Mouse (Mus musculus): Measurements from ENCODE around the gene Astn2. TPM values are rescaled to one million over a fixed set of nuclear protein-coding genes. Genes with fewer than 3 reads are reported as not detected.

The Astn2 gene
- polyA plus RNA-seq, 1 experiment from 2014 or later, result 0.74 TPM

- no peak overlapping the region for H3K9ac ChIP-seq (replicated peaks; ENCODE audit: low read length)
- no peak overlapping the region for H3K4me2 ChIP-seq (ENCODE audit: low read depth, low read length)
- H3K9me3 ChIP-seq (replicated peaks; ENCODE audit: control insufficient read depth, low read length), result no peaks in the 10 kb centered on the region
- no peak overlapping the region for H3K4me3 ChIP-seq (ENCODE audit: low read depth, low read length)
- WGBS, result 68% methylated on average over 3 of the region's 3 CpGs
- H3K36me3 ChIP-seq (replicated peaks; ENCODE audit: control insufficient read depth, insufficient read depth, low read depth, low read length), result no peaks in the 10 kb centered on the region
- DNase-seq (ENCODE audit: low spot score), result no peak
- no peaks in the 10 kb centered on the region for H3K27me3 ChIP-seq (ENCODE audit: control insufficient read depth, insufficient read depth, low read length)
- ATAC-seq (replicated peaks; ENCODE audit: insufficient number of reproducible peaks, low FRiP score, low TSS enrichment, low read depth), result no peak
- no peak overlapping the region for H3K27ac ChIP-seq (replicated peaks; ENCODE audit: low read depth, low read length)
- H3K4me1 ChIP-seq (ENCODE audit: control insufficient read depth, insufficient read depth, low read length), result no peaks in the 10 kb centered on the region
Measured at GRCm38 (mm10) chr4:66126181-66126580, 278.2 kb downstream of the Astn2 start.

GRCm38 (mm10) chr4:66122766-66123358, 281.5 kb downstream of the Astn2 start:
- H3K9me3 ChIP-seq (replicated peaks; ENCODE audit: control insufficient read depth, low read length), result no peaks in the 10 kb centered on the region
- H3K4me1 ChIP-seq (ENCODE audit: control insufficient read depth, insufficient read depth, low read length), result no peaks in the 10 kb centered on the region
- no peak overlapping the region for H3K27ac ChIP-seq (replicated peaks; ENCODE audit: low read depth, low read length)
- DNase-seq (ENCODE audit: low spot score) (no peak), ATAC-seq (replicated peaks; ENCODE audit: insufficient number of reproducible peaks, low FRiP score, low TSS enrichment, low read depth) (no peak)
- H3K9ac ChIP-seq (replicated peaks; ENCODE audit: low read length), result no peak overlapping the region
- H3K4me2 ChIP-seq (ENCODE audit: low read depth, low read length), result no peak overlapping the region
- no peaks in the 10 kb centered on the region for H3K36me3 ChIP-seq (replicated peaks; ENCODE audit: control insufficient read depth, insufficient read depth, low read depth, low read length)
- H3K27me3 ChIP-seq (ENCODE audit: control insufficient read depth, insufficient read depth, low read length), result no peaks in the 10 kb centered on the region
- WGBS, result 89% methylated on average over 7 of the region's 7 CpGs
- no peak overlapping the region for H3K4me3 ChIP-seq (ENCODE audit: low read depth, low read length)

- H3K4me3 ChIP-seq (ENCODE audit: low read depth, low read length), result no peak overlapping the region
- H3K27me3 ChIP-seq (ENCODE audit: control insufficient read depth, insufficient read depth, low read length), result no peaks in the 10 kb centered on the region
- no peak overlapping the region for H3K9ac ChIP-seq (replicated peaks; ENCODE audit: low read length)
- H3K4me2 ChIP-seq (ENCODE audit: low read depth, low read length), result no peak overlapping the region
- no peaks in the 10 kb centered on the region for H3K36me3 ChIP-seq (replicated peaks; ENCODE audit: control insufficient read depth, insufficient read depth, low read depth, low read length)
- WGBS, result 86% methylated on average over 2 of the region's 2 CpGs
- ATAC-seq (replicated peaks; ENCODE audit: insufficient number of reproducible peaks, low FRiP score, low TSS enrichment, low read depth) (no peak), DNase-seq (ENCODE audit: low spot score) (no peak)
- H3K9me3 ChIP-seq (replicated peaks; ENCODE audit: control insufficient read depth, low read length), result no peaks in the 10 kb centered on the region
- H3K4me1 ChIP-seq (ENCODE audit: control insufficient read depth, insufficient read depth, low read length), result no peaks in the 10 kb centered on the region
- H3K27ac ChIP-seq (replicated peaks; ENCODE audit: low read depth, low read length), result no peak overlapping the region
Measured at GRCm38 (mm10) chr4:66114243-66114642, 290.2 kb downstream of the Astn2 start.

- no peak for ATAC-seq (replicated peaks; ENCODE audit: insufficient number of reproducible peaks, low FRiP score, low TSS enrichment, low read depth)
- Histone ChIP-seq H3K4me3 (ENCODE audit: low read depth, low read length) (no peak overlapping the region), H3K27me3 (ENCODE audit: control insufficient read depth, insufficient read depth, low read length) (no peaks in the 10 kb centered on the region), H3K36me3 (replicated peaks; ENCODE audit: control insufficient read depth, insufficient read depth, low read depth, low read length) (no peaks in the 10 kb centered on the region), H3K9me3 (replicated peaks; ENCODE audit: control insufficient read depth, low read length) (no peaks in the 10 kb centered on the region), H3K4me2 (ENCODE audit: low read depth, low read length) (no peak overlapping the region), H3K9ac (replicated peaks; ENCODE audit: low read length) (no peak overlapping the region), H3K27ac (replicated peaks; ENCODE audit: low read depth, low read length) (no peak overlapping the region), H3K4me1 (ENCODE audit: control insufficient read depth, insufficient read depth, low read length) (no peaks in the 10 kb centered on the region)
- 57% methylated on average over 5 of the region's 5 CpGs for WGBS
- DNase-seq (ENCODE audit: low spot score), result no peak
Measured at GRCm38 (mm10) chr4:66102037-66102436, 302.4 kb downstream of the Astn2 start.

- 88% methylated on average over 1 of the region's 1 CpGs for WGBS
- Histone ChIP-seq H3K27ac (replicated peaks; ENCODE audit: low read depth, low read length) (no peak overlapping the region), H3K4me1 (ENCODE audit: control insufficient read depth, insufficient read depth, low read length) (no peaks in the 10 kb centered on the region), H3K4me3 (ENCODE audit: low read depth, low read length) (no peak overlapping the region), H3K4me2 (ENCODE audit: low read depth, low read length) (no peak overlapping the region), H3K27me3 (ENCODE audit: control insufficient read depth, insufficient read depth, low read length) (no peaks in the 10 kb centered on the region), H3K36me3 (replicated peaks; ENCODE audit: control insufficient read depth, insufficient read depth, low read depth, low read length) (no peaks in the 10 kb centered on the region), H3K9ac (replicated peaks; ENCODE audit: low read length) (no peak overlapping the region), H3K9me3 (replicated peaks; ENCODE audit: control insufficient read depth, low read length) (no peaks in the 10 kb centered on the region)
- ATAC-seq (replicated peaks; ENCODE audit: insufficient number of reproducible peaks, low FRiP score, low TSS enrichment, low read depth), result no peak
- no peak for DNase-seq (ENCODE audit: low spot score)
Measured at GRCm38 (mm10) chr4:66097629-66098028, 306.8 kb downstream of the Astn2 start.

- Histone ChIP-seq H3K4me2 (ENCODE audit: low read depth, low read length) (no peak overlapping the region), H3K9ac (replicated peaks; ENCODE audit: low read length) (no peak overlapping the region), H3K4me1 (ENCODE audit: control insufficient read depth, insufficient read depth, low read length) (no peaks in the 10 kb centered on the region), H3K27ac (replicated peaks; ENCODE audit: low read depth, low read length) (no peak overlapping the region), H3K9me3 (replicated peaks; ENCODE audit: control insufficient read depth, low read length) (no peaks in the 10 kb centered on the region), H3K27me3 (ENCODE audit: control insufficient read depth, insufficient read depth, low read length) (no peaks in the 10 kb centered on the region), H3K36me3 (replicated peaks; ENCODE audit: control insufficient read depth, insufficient read depth, low read depth, low read length) (no peaks in the 10 kb centered on the region), H3K4me3 (ENCODE audit: low read depth, low read length) (no peak overlapping the region)
- ATAC-seq (replicated peaks; ENCODE audit: insufficient number of reproducible peaks, low FRiP score, low TSS enrichment, low read depth) (no peak), DNase-seq (ENCODE audit: low spot score) (no peak)
- 88% methylated on average over 2 of the region's 2 CpGs for WGBS
Measured at GRCm38 (mm10) chr4:66096104-66096503, 308.3 kb downstream of the Astn2 start.

- Histone ChIP-seq H3K4me1 (ENCODE audit: control insufficient read depth, insufficient read depth, low read length) (no peaks in the 10 kb centered on the region), H3K4me3 (ENCODE audit: low read depth, low read length) (no peak overlapping the region), H3K4me2 (ENCODE audit: low read depth, low read length) (no peak overlapping the region), H3K36me3 (replicated peaks; ENCODE audit: control insufficient read depth, insufficient read depth, low read depth, low read length) (no peaks in the 10 kb centered on the region), H3K27ac (replicated peaks; ENCODE audit: low read depth, low read length) (no peak overlapping the region), H3K9ac (replicated peaks; ENCODE audit: low read length) (no peak overlapping the region), H3K9me3 (replicated peaks; ENCODE audit: control insufficient read depth, low read length) (no peaks in the 10 kb centered on the region), H3K27me3 (ENCODE audit: control insufficient read depth, insufficient read depth, low read length) (no peaks in the 10 kb centered on the region)
- DNase-seq (ENCODE audit: low spot score), result no peak
- no peak for ATAC-seq (replicated peaks; ENCODE audit: insufficient number of reproducible peaks, low FRiP score, low TSS enrichment, low read depth)
Measured at GRCm38 (mm10) chr4:66057161-66057560, 347.2 kb downstream of the Astn2 start.

GRCm38 (mm10) chr4:66055690-66056089, 348.7 kb downstream of the Astn2 start:
- Histone ChIP-seq H3K36me3 (replicated peaks; ENCODE audit: control insufficient read depth, insufficient read depth, low read depth, low read length) (no peaks in the 10 kb centered on the region), H3K9ac (replicated peaks; ENCODE audit: low read length) (no peak overlapping the region), H3K27me3 (ENCODE audit: control insufficient read depth, insufficient read depth, low read length) (no peaks in the 10 kb centered on the region), H3K9me3 (replicated peaks; ENCODE audit: control insufficient read depth, low read length) (no peaks in the 10 kb centered on the region), H3K4me1 (ENCODE audit: control insufficient read depth, insufficient read depth, low read length) (no peaks in the 10 kb centered on the region), H3K4me3 (ENCODE audit: low read depth, low read length) (no peak overlapping the region), H3K27ac (replicated peaks; ENCODE audit: low read depth, low read length) (no peak overlapping the region), H3K4me2 (ENCODE audit: low read depth, low read length) (no peak overlapping the region)
- ATAC-seq (replicated peaks; ENCODE audit: insufficient number of reproducible peaks, low FRiP score, low TSS enrichment, low read depth), result no peak
- WGBS, result 91% methylated on average over 4 of the region's 4 CpGs
- DNase-seq (ENCODE audit: low spot score), result no peak
